Mouse (Mus musculus) midbrain, postnatal 0 days (tissue): ENCODE measurements around the gene Eya2. TPM values are rescaled to one million over a fixed set of nuclear protein-coding genes. Genes with fewer than 3 reads are reported as not detected.

Experiments
- ATAC-seq: fragments of 200-750 bp; cut with Nextera tagmentation; 2 replicates; pipeline ENCODE4 v1.8.0; 2017; ENCODE audit warnings: moderate number of reproducible peaks, mild to moderate bottlenecking, moderate TSS enrichment, moderate library complexity; ENCODE audit not compliant: low FRiP score
- DNase-seq: peaks from one replicate; pipeline ENCODE4 v3.0.0-alpha.2; 2015; ENCODE audit warnings: low spot score
- H3K27ac ChIP-seq: fragments of 300-500 bp; sonication (generic); 2 replicates; pipeline ENCODE4 v1.5.1; 2014; ENCODE audit warnings: low read depth, mild to moderate bottlenecking, low read length, mixed read lengths
- H3K27me3 ChIP-seq: fragments of 300-500 bp; sonication (generic); 2 replicates; pipeline ENCODE4 v1.6.1; 2014; ENCODE audit warnings: low read length, control low read depth, mixed read lengths; ENCODE audit not compliant: insufficient read depth
- H3K36me3 ChIP-seq: fragments of 300-500 bp; sonication (generic); 2 replicates; pipeline ENCODE4 v1.6.1; 2014; ENCODE audit warnings: low read length, control low read depth, mixed read lengths; ENCODE audit not compliant: insufficient read depth
- H3K4me1 ChIP-seq: fragments of 300-500 bp; sonication (generic); 2 replicates; pipeline ENCODE4 v1.6.1; 2014; ENCODE audit warnings: mild to moderate bottlenecking, control low read depth, antibody characterized with exemption, low read length, mixed read lengths; ENCODE audit not compliant: insufficient read depth
- H3K4me2 ChIP-seq: fragments of 300-500 bp; sonication (generic); 2 replicates; pipeline ENCODE4 v1.6.1; 2014; ENCODE audit warnings: low read depth, mild to moderate bottlenecking, low read length, mixed read lengths; ENCODE audit not compliant: poor library complexity, severe bottlenecking
- H3K4me3 ChIP-seq: fragments of 300-500 bp; sonication (generic); 2 replicates; pipeline ENCODE4 v1.5.1; 2014; ENCODE audit warnings: low read depth, mild to moderate bottlenecking, low read length, moderate library complexity
- H3K9ac ChIP-seq: fragments of 300-500 bp; sonication (generic); replicated peaks from 2 replicates; pipeline ENCODE4 v1.6.1; 2014; ENCODE audit warnings: mild to moderate bottlenecking, low read length, moderate library complexity, mixed read lengths; ENCODE audit not compliant: poor library complexity, severe bottlenecking
- H3K9me3 ChIP-seq: fragments of 300-500 bp; sonication (generic); 2 replicates; pipeline ENCODE4 v1.6.1; 2016; ENCODE audit warnings: low read length, control low read depth
- CTCF ChIP-seq: IDR thresholded peaks from 2 replicates; pipeline ENCODE4 v1.5.1; 2016; ENCODE audit warnings: antibody characterized with exemption, mild to moderate bottlenecking
- WGBS: fragments of 180-500 bp; shearing (Covaris S2); extraction: QIAGEN DNeasy Blood & Tissue Kit; methylation state at CpG from one replicate; pipeline ENCODE4 v1.1.7; 2014; 5-methylcytosine and 5-hydroxymethylcytosine counted together
- polyA plus RNA-seq: library from polyadenylated mRNA; unstranded; fragments of >200 nt; fragmentation: Nextera tagmentation; extraction: Ambion mirVana; gene quantifications from 2 replicates; pipeline ENCODE4 v1.2.1, GENCODE M21; 2015
- total RNA-seq: library from RNA; depleted of rRNA; stranded (reverse); fragments of >200 nt; gene quantifications from 2 replicates; pipeline ENCODE4 v1.2.3, GENCODE M21; 2014

Eya2 gene
- total and polyA plus RNA-seq, 2 experiments from 2014 or later, result 7.1 to 21.6 TPM

GRCm38 (mm10) chr2:165736297-165736696 is 141.5 kb downstream of the Eya2 start:
- Histone ChIP-seq H3K9ac (no peak overlapping the region), H3K4me3 (no peak overlapping the region), H3K9me3 (peaks cover 2% of the 10 kb centered on the region; the same call in 1 of the 2 replicates), H3K36me3 (no peaks in the 10 kb centered on the region), H3K27me3 (no peaks in the 10 kb centered on the region), H3K4me2 (no peak overlapping the region), H3K27ac (no peak overlapping the region), H3K4me1 (no peaks in the 10 kb centered on the region)
- WGBS, result 81% methylated on average over 2 of the region's 2 CpGs
- no peak for DNase-seq
- no peak for ATAC-seq
- no peak for TF ChIP-seq CTCF

- WGBS, result 29% methylated on average over 5 of the region's 5 CpGs
- H3K9me3 ChIP-seq, result no peaks in the 10 kb centered on the region
- H3K4me2 ChIP-seq, result no peak overlapping the region
- no peak for TF ChIP-seq CTCF
- H3K27me3 ChIP-seq, result no peaks in the 10 kb centered on the region
- H3K9ac ChIP-seq, result no peak overlapping the region
- H3K27ac ChIP-seq, result no peak overlapping the region
- no peaks in the 10 kb centered on the region for H3K4me1 ChIP-seq
- H3K36me3 ChIP-seq, result no peaks in the 10 kb centered on the region
- no peak for ATAC-seq
- no peak overlapping the region for H3K4me3 ChIP-seq
- DNase-seq, result no peak
These were observed 145.5 kb downstream of the Eya2 start for GRCm38 (mm10) chr2:165740381-165740780.

- Histone ChIP-seq H3K9me3 (no peaks in the 10 kb centered on the region), H3K36me3 (no peaks in the 10 kb centered on the region), H3K27me3 (no peaks in the 10 kb centered on the region), H3K9ac (no peak overlapping the region), H3K4me3 (no peak overlapping the region), H3K4me1 (no peaks in the 10 kb centered on the region), H3K4me2 (no peak overlapping the region), H3K27ac (no peak overlapping the region)
- 13% methylated on average over 9 of the region's 9 CpGs for WGBS
- no peak for TF ChIP-seq CTCF
- ATAC-seq, result no peak
- DNase-seq, result no peak
These were observed 146.2 kb downstream of the Eya2 start for GRCm38 (mm10) chr2:165740982-165741381.

GRCm38 (mm10) chr2:165741526-165742050 is 146.8 kb downstream of the Eya2 start:
- no peak overlapping the region for H3K9ac ChIP-seq
- H3K4me3 ChIP-seq, result no peak overlapping the region
- TF ChIP-seq CTCF, result no peak
- H3K4me1 ChIP-seq, result no peaks in the 10 kb centered on the region
- no peak overlapping the region for H3K4me2 ChIP-seq
- H3K36me3 ChIP-seq, result no peaks in the 10 kb centered on the region
- DNase-seq, result no peak
- no peaks in the 10 kb centered on the region for H3K9me3 ChIP-seq
- H3K27me3 ChIP-seq, result no peaks in the 10 kb centered on the region
- no peak for ATAC-seq
- WGBS, result 15% methylated on average over 11 of the region's 11 CpGs
- no peak overlapping the region for H3K27ac ChIP-seq

- Histone ChIP-seq H3K27me3 (no peaks in the 10 kb centered on the region), H3K9ac (no peak overlapping the region), H3K4me2 (no peak overlapping the region), H3K36me3 (no peaks in the 10 kb centered on the region), H3K4me3 (no peak overlapping the region), H3K4me1 (no peaks in the 10 kb centered on the region), H3K27ac (no peak overlapping the region), H3K9me3 (no peaks in the 10 kb centered on the region)
- DNase-seq, result no peak
- 19% methylated on average over 21 of the region's 21 CpGs for WGBS
- no peak for TF ChIP-seq CTCF
- no peak for ATAC-seq
These were observed 147.5 kb downstream of the Eya2 start for GRCm38 (mm10) chr2:165742210-165742786.

GRCm38 (mm10) chr2:165745306-165746098 is 150.7 kb downstream of the Eya2 start:
- peak; percentile 24 for DNase-seq
- Histone ChIP-seq H3K9ac (no peak overlapping the region), H3K27ac (no peak overlapping the region), H3K9me3 (no peaks in the 10 kb centered on the region), H3K4me1 (no peaks in the 10 kb centered on the region), H3K4me2 (no peak overlapping the region), H3K27me3 (no peaks in the 10 kb centered on the region), H3K36me3 (no peaks in the 10 kb centered on the region), H3K4me3 (no peak overlapping the region)
- no peak for ATAC-seq
- WGBS, result 46% methylated on average over 18 of the region's 18 CpGs
- TF ChIP-seq CTCF, result no peak
